Mouse (Mus musculus) cerebellum, postnatal 36 days (tissue): ENCODE results near the gene Gm11983.
A peak's percentile ranks its signal among the peaks of the same experiment; 100 is the strongest.
"Not testable (repeated sequence)": the region's sequence is repeated elsewhere in the genome, so short reads cannot be mapped to it uniquely, and the experiment has no call there.

ENCODE experiments used
- DNase-seq, 2 experiments: peaks; one replicate each; pipeline ENCODE4 v3.0.0; 2021 to 2022; ENCODE audit warnings: mixed read lengths in 2 of 2

The Gm11983 gene

DNA sequence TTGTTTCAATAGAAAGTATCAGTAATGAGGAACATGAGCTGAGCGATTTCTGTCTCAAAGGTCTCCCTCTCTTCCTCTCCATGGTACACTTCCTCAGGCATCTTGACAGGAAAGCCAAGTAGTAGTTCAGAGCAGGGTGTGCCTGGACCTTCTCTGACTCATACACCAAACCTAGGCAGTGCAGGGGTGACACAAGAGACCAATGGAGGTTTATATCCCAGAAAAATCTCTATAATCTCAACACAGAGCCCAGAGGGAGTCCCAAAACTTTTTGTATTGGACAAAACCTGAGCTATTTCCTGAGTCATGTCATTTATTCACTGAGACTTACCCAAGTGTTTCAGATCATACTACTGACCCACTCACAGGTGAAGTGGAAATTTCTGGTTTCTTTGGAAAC lies at the start of gene Gm11983:
TSS of gene Gm11983 (minus strand) at position 101 of the 400 bp plus-strand sequence.
- DNase-seq = no peak

DNA sequence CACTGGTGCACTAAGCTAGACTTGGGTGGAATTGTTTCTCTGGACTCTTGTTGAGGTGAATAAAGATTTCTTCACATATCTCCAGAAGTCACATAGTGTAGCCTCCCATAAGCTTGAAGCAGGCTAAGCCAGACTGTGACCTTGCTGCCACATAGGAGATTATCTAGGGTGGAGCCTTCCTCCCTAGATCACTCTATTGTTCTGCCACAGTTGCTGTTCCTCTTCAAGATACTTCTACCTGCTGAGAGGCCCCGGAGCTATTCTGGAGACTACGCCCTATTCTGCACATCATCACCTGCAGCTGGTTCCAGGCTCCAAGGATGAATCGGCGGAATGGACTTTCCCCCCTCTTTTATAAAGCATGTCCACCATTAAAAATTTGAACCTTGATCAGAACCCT lies 45.6 kb upstream of the Gm11983 start:
- not testable (repeated sequence) for DNase-seq

DNA sequence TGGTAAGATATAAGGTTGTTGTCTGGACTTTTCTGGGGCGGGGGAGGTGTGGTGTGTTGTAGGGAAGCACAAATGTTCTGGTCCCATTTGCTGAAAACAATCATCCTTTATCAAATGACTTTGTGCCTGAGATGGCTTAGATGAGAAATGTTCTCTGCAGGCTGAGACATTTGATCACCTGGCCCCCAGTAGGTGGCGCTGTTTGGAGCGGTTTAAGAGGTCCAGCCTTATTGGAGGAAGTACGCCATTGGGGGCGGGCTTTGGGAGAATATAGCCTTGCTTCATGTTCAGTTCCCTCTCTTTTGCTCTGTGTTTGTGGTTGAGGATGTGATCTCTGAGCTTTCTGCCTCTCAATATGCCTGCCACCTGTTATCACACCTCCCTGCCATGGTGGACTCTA lies 44.2 kb upstream of the Gm11983 start:
- DNase-seq = peak; percentile 43 to 51

DNA sequence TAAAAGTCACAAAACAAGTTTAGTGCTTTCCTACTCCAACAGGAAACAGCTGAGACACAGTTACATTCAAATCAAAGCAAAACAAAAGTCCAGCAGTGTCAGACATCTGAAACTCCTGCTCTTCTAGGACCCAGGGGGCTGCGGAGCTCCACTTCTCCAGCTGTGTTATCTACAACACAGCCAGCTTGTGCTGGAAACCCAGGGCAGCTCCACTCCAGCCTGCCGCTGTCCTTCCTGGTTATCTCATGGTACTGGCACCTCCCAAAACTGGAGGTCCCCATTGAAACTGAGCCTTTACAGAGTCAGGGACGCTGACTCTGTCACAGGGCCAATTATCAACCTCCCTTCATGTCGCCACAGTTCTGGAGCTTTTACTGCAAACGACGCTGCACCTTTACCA lies 40.3 kb upstream of the Gm11983 start:
- DNase-seq = no peak

DNA sequence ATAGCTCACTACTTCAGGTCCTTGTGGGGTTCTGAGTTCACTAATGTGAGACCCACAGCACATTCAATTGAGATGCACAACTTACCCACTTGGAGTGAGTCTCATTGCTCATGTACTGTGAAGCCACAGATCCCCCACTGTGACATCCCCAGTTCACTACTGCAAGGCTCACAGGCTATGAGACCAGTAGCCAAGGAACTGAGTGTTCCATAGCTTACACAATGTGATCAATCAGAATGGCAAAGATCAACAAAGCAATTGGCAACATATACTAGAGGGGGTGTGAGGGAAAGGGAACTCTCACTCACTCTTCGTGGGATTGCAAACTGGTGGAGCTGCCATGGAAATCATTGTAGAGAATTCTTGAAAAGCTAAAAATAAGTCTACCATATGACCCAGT lies 33.5 kb upstream of the Gm11983 start:
- DNase-seq = no peak

DNA sequence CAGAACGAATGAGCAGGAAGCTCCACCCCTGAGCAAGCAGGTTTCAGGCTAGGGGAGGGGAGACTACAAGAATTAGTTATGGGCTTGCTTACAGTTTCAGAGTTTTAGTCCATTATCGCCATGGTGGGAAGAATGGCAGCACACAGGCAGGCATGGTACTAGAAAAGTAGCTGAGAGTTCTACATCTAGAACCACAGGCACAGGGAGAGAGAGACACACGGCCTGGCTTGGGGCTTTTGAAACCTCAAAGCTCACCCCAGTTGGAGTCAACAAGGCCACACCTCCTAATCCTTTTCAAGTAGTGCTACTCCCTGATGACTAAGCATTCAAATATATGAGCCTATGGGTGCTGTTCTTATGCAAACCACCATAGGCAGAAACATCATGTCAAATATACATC lies 28.1 kb upstream of the Gm11983 start:
- no peak for DNase-seq

DNA sequence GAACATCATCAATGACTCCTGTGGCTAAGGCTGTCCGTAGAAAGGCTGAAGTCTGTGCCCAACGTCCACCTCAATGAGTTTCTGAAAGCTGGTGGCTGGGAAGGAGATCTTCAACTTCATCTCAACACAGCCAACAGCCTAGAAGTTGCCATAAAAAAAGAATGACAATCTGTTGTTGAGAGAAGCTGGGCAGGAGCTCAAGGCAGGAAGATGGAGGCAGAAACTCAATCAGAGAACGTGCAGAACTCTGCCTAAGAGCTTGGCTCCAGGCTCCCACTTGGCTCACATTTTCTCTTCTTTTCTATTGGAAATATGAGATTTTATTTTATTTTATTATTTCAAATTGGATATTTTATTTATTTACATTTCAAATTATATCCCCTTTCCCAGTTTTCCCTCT lies 24.7 kb upstream of the Gm11983 start:
- DNase-seq = no peak

DNA sequence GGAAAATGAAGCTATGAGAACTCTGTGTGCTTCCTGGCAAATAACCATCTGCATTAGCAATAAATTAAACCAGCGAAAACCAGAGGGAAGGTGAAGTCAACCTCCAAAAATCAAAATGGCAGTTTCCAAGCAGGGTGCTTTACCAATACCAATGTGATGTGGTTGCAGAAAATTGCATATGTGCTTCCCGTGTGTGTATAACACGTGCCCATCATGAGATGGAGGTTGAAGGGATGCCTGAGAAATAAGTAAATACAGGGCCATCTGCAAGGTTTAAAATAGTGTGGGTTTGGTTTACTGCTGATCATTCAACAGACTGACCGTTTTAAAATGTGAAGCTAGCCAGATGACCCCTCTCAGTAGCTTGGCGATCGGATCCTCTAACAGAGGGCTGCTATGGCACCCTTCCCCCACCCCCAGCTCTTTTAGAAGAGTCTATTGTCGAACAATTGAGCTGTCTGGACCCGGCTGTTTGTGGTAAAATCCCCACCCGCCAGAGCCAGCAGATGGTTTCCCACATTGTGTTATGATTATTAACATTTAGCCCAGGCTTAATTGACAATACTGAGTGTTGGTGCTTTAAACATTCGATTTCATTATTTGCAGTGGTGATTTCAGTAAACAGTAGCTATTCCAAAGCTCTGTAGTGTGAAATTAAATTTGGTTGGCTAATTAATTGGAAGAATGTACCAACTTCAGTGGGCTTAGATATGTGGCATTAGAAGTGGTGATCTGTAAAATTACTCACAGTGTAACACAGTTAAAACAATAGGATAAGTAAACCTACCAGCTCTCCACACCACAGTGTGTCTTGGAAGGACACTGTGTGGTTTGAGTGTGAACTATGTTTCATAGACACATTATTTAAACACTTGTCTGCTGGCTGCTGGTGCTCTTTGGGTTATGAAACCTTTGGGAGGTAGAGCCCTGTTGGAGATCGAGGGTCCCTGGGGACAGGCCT lies 22.7 kb upstream of the Gm11983 start:
- no peak for DNase-seq

DNA sequence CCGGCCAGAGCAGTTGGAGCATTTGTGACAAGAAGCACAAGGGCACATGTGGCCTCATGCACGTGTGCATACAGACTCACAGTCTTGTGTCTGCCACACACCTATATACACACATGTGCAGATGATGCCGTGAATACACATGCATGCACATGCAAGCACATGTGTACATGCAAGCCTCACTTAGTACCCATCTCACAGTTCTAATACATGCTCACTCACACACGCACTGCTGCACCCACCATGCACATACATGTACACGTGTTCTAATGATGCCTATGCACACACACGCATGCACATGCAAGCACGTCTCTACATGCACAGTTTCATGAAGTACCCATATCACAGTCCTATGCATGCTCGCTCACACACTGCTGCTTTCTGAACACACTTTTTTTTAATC lies 21.6 kb upstream of the Gm11983 start:
- DNase-seq = no peak

DNA sequence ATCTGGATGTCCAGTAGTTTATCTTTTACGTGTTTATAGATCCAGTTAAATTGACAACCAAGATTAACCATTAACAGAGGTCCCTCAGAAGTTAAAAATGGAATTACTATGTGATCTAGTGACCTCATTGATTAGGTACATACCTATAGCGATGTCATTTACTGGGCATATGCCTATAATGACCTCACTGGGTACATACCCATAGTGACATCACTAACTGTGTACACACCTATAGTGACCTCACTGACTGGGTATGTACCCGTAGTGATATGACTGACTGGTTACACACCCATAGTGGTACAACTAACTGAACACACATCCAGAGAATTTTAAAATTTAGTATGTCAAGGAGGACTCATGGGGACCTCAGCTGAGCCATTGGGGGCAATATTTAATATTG lies 18.5 kb upstream of the Gm11983 start:
- no peak for DNase-seq

DNA sequence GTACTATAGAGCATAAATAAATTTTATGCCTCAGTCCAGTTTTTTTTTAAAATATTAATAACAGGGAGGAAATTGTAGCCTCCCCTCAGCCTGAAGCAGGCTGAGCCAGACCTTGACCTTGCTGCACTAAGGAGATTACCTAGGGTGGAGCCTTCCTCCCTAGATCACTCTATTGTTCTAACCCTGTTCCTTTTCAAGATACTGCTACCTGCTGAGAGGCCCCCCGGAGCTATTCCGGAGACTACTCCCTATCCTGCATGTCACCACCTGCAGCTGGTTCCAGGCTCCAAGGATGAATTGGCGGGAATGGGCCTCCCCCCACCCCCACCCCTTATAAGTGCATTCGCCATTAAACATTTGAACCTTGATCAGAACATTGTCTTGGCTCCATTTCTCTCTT lies 15.9 kb upstream of the Gm11983 start:
- DNase-seq = not testable (repeated sequence)

DNA sequence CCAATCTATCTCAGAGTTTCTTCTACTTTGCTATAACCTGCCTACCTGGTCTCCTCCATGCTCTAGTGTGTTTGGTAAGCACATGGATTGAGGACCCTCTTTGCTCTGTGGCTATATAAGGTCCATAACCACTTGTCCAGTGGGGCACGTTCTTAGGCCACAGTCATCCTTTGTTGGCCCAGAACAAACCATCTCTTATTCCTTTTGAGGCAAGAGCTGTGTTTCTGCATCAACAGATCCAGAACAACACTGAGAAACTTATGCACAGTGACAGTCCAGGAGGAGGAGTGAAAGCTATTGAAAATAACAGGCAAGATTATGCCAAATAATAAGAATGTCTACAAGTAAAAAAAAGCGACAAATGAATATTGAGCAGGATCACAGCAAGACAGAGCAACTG lies 6.4 kb upstream of the Gm11983 start:
- no peak for DNase-seq

DNA sequence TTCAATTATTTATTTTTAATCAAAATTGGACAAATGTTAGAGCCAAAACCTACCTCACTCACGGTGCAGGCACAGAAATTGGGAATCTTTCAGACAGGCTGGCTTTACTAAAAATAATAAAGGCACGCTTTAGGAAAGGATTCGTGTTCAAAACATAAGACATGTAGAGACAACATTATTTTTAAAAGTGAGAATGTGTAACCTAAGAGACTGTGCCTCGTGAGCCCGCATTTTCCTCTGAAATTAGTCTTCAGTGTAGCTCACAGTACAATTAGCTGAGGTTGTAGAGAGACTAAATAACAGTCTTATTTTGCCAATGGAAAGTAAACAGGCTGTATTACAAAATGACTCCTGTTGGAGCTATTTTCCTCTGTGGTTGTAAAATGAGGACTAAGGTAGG lies 4.7 kb upstream of the Gm11983 start:
- DNase-seq = no peak

DNA sequence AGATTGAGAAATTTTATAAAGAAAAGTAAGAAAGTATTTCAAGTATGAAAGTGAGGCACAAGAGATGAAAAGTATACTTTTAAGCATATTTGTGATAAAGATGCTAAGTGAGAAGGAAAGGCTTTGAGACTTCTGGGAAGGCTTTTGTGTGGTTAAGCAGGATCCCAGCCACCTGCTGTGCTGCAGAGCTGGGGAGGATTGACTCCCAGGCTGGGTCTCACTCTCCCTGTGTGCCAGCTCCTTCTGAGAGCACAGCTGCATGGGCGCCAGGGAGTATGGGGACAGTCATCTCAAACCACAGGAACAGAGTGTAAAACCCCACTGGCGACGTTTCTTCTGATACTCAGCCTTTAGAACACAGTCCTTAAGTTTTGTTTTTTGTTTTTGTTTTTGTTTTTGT lies 3.3 kb upstream of the Gm11983 start:
- DNase-seq = no peak

DNA sequence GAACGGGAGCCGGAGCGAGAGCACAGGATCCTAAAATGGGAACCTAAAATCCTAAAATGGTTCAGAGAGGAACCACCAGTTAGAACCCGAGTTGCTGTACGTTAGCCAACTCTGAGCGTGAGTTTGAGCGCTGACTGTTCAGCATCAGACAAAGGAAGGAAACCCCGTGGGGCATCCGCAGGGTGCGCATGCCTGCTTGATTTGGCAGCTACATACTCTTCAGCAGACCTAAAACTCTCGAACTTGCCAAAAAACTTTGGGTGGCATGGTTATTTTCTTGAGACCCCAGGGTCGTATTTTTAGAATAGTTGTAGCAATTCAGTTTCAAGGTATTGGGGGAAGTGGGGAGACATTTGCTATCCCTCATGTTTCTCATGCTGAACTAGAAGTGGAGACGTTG lies 2.8 kb downstream of the Gm11983 start:
- no peak for DNase-seq

DNA sequence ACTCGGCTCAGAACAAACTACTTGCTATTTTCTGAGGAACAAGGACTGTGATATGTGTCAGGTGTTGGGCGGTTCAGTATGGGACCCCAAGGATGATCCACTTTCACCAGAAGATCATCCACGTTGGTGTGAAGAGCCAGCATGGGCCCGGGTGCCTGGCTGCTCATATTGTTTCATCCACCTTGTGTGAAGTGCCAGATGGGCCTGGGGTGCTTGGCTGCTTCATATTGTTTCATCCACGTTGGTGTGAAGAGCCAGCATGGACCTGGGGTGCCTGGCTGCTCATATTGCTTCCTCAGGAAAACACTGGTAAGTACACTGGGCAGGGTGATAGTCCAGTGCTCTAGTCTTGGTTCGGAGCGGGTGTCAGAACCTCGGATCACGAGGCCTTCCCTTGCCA lies 3.7 kb downstream of the Gm11983 start:
- peak; percentile 20 to 25 for DNase-seq

DNA sequence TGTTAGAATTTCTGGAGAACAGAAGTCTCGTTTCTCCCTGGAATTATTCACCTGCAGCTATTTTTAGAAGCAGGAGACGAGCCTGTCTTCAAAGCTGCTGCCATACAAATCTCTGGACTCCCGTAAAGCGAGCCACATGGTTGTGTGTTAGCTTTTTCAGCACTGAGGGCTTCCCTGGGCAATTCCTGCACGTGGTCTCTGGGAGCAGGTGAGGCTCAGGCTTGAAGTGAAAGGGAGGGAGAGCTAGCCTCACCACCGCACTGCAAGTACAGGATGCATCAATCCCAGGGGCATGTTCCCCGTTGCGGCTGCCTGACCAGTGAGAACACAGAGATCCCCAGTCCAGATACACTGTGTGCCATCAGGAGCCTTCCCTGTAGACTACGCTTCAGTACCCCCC lies 5.5 kb downstream of the Gm11983 start:
- DNase-seq = peak in 1 of 2 experiments; percentile 21

DNA sequence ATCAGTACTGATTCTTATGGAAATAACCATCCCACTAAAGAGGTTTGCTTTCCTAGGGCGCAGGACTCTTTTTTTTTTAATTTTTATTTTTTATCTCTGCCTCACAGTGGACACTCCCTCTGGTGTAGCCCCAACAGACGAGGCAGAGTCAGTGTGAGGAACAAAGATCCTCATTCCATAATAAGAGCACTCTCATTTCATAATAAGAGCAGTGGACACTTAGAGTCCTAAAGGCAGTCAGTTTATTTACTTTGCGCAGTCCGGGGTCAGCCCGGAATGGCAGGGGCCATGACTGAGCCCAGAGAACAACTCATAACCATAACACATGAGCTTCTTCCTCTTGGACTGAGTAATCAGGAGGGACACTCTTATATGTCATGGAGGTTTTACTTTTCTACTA lies 9.3 kb downstream of the Gm11983 start:
- no peak for DNase-seq

DNA sequence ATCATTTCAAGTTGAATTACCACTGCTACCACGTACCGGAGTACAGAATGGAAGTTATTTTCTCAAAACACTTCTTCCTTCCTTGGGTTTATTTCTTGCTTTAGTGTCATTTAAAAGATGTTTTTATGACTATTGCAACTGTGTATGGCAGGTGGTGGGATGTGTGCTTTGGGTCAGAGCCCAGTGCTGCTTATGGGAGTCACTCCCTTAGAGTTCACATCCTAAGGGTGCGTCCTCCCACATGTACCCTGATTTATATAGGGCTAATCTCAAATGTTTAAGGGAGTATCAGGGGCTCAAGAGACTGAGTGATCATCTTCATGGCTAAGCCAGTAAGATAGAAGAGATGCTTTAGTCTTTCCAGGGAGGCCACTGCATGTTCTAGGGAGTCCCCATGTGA lies 11.3 kb downstream of the Gm11983 start:
- no peak for DNase-seq

DNA sequence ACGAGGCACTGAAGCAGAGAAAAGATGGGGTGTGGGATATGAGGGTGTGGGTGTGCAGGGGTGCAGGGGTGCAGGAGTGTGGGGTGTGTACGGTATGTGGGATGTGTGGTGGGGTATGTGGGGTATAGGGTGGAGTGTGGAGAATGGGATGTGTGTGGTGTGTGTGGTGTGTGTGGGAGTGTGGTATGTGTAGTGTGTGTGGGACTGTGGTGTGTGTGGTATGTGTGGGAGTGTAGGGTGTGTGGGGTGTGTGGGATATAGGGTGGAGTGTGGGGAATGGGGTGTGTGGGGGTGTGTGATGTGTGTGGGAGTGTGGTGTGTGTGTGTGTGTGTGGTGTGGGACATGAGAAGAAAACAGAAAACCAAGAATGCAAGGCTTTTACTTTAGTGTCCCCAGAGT lies 14.3 kb downstream of the Gm11983 start:
- DNase-seq = no peak

DNA sequence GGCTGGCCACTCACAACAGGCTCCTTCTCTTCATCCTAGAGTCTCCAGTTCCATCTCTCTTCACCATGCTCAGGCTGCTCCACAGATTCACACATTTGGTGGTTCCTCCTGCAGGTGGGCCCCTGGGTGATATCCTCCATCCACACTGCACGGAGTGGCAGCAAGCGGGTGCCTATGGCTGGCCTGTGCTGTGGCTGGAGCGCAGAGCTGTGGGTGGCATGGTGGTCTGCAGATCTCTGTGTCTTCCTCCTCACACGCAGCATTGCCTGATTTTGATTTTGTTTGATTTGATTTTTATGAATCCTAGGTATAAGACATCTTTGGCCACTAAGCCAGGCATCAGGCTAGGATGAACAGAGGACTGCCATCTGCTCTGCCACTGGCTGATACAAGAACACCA lies 23.0 kb downstream of the Gm11983 start:
- no peak for DNase-seq

DNA sequence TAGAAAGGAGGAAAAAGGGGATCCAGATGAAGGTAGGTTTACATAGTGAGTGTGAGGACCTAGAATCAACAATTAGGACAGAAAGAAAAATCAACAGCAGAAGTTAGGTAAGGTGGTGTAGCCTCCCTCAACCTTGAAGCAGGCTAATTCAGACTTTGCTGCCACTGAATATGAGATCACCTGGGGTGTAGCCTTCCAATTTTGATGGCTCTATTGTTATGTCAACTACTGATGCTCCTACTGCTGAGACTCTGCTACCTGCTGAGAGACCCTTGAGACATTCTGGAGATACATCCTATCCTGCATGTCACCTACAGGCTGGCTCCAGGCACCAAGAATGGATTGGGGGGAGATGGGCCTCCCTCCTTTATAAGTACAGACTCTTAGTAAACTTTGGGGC lies 34.6 kb downstream of the Gm11983 start:
- DNase-seq = not testable (repeated sequence)

DNA sequence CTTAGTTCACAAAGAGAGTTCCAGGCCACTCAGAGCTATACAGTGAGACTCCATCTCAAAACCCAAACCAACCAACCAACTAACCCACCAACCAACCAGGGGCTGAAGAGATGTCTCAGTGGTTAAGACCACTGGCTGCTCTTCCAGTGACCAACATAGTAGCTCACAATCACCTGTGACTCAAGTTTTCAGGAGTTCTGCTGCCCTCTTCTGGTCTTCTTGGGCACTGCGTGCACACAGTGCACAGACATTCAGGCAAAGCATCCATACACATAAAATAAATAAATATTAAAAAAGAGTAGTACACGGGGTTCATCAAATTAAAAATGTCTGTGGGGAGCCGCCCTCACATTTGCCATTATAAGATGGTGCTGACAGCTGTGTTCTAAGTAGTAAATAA lies 46.8 kb downstream of the Gm11983 start:
- DNase-seq = no peak
